Mouse (Mus musculus): ENCODE results near the gene Grik3.

The Grik3 gene

DNA sequence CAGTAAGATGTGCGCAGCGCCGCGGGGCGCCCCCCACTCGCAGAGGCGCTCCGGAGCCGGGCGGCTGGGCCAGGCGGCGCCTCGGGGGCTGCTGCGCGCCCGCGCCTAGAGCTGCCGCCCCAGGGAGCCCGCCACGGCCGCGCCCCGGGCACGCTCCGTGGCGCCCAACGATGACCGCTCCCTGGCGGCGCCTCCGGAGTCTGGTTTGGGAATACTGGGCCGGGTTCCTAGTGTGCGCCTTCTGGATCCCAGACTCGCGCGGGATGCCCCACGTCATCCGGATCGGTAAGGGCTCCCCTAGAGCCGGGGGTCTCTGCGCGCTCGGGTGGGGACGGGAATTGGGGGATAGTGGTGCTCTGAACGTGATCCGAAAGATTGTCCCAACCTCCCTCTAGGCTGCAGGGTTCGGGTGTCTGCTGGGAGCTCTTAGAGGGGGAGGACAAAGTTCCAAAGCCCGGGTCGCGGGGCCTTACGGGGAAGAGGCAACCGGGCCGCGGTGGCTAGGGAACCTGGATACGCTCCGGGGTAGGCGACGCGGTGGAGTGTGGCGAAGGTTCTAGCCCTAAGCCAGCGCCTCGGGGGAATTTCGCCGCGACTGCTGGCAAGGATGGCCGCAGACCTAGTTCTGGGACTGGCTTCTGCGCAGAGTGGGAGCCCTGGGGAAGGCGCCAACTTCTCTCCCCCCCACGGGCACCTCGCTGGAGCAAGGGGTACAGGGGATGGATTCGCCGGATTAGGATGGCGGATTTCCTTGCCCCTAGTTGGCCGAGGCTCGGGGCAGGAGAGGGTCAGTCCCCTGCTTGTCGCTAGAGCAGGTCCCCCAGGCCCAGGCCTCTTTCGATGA is at the start of gene Grik3:
Gene Grik3 (plus strand): TSS at position 40 of the 844 bp plus-strand sequence.
- DNase-seq (ENCODE audit: low spot score in 2 of 2), result no peak

DNA sequence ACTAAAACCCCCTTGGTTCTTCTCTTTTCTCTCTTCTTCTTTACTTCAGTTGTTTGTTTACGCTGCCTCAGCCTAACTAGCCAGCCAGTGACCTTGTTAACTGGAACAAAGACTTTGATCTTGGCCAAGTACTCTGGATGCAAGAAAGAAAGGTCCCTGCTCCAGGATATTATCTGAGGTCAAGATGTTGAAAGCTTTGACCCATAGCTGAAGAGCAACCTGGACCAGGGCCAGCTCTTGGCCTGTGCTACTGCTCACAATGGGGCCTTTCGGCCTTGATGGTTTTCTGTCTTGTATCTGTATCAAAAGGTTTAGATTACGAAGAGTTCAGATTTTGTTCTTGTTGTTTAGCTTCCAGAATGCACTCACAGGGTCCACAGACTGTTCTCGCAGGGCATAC is 48.7 kb upstream of the Grik3 start:
- no peak for DNase-seq (ENCODE audit: low spot score in 2 of 2)

DNA sequence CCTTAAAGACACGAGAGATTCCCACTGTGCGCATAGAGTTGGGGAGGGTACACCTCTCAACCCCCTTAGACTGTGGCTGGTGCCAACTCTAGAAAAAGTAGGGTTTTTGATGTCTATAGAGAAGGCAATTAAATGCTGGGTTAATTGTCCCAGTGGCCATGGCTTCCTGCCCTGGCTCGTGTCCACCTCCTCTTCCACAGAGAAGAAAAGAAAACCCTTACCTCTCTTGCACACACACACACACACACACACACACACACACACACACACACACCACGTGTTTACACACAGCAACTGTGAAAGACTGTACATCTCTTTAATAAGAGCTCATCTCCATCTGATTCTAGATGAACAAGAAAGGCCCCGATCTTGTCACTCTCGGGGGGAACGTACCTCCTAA is 46.1 kb upstream of the Grik3 start:
- no peak for DNase-seq (ENCODE audit: low spot score in 2 of 2)

GRCm38 (mm10) chr4:125450602-125451321 is 39.7 kb upstream of the Grik3 start:
- no peak for DNase-seq (ENCODE audit: low spot score in 2 of 2)

DNA sequence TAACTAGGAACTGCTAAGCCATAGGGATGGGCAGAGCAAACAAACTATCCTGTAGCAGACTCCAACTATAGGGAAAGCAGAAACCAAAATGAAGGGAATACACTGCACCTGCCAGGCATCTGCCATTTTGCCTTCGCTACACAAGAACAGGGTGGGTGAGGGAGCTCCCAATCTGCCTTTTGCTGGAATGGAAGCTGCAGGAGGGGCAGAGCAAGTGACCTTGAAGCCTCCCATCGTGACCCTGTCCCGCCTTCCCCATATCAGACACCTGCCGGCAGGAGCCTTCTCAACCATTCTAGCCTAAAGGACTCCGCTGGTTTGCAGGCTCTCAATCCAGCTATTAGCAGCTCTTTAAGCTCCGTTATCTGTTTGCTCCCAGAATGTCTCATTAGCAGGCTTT is 38.7 kb upstream of the Grik3 start:
- no peak for DNase-seq (ENCODE audit: low spot score in 2 of 2)

DNA sequence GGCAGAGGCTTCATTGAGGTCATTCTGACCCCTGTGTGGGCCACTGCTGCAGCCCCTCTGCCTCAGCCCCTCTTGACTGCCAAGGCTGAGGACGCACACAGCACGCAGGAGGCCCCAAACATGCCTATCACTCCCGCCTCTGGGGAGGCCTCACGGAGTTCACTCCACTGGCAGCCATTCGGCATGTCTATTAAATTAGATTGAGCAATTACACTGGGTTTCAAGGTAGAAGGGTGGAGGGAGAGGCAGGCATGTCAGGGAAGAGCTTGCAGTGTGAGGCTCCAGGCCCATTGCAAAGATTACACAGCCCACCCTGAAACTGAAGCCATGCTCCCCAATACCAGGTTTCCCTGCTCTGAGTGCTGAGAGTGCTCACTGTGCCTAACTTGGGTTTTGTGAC is 34.0 kb upstream of the Grik3 start:
- DNase-seq (ENCODE audit: low spot score in 2 of 2), result no peak

DNA sequence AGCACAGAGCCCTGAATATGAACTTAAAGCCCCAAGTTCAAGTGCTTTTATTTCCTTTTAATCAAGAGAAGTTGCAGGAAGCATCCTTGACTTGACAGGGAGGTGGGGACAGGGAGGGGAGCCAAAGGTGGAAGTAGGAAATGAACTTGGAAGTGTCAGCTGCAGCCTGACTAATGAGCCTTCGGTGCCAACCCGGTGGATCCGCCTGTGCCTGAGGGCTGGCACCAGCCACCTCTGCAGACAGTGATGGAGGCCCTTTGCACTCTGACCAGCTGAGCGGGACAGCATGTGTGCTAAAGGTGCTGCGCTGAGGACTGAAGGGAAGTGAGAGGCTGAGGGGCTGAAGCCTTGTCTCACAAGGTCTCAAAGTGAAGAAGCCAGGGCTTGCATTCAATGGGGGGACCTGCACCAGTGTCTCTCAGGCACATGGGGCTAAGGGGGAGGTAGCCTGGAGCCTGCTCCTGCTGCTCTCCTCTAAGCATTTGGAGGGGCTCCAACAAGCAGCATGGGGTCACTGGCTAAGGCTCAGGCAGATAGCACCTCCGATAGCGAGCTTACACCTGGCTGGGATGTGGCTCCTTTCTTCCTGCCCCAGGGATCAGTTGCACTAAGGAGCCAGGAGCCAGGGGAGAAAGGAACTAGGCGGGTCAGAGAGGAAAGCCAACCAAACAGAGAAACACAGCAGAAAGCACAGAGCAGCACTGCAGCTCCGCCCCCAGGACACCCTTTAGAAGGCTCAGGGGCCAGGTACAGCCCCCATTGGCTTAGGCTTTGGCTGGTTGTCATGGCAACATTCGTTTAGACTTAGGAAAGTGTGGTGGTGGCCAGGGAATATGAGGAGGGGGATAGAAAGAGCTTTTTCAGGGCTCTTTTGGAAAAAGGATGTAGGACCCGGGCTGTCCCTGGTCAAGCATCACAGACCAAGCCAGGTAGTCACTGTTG is 33.1 kb upstream of the Grik3 start:
- no peak for DNase-seq (ENCODE audit: low spot score in 2 of 2)

GRCm38 (mm10) chr4:125459791-125460190 is 30.7 kb upstream of the Grik3 start:
- DNase-seq (ENCODE audit: low spot score in 2 of 2), result no peak

DNA sequence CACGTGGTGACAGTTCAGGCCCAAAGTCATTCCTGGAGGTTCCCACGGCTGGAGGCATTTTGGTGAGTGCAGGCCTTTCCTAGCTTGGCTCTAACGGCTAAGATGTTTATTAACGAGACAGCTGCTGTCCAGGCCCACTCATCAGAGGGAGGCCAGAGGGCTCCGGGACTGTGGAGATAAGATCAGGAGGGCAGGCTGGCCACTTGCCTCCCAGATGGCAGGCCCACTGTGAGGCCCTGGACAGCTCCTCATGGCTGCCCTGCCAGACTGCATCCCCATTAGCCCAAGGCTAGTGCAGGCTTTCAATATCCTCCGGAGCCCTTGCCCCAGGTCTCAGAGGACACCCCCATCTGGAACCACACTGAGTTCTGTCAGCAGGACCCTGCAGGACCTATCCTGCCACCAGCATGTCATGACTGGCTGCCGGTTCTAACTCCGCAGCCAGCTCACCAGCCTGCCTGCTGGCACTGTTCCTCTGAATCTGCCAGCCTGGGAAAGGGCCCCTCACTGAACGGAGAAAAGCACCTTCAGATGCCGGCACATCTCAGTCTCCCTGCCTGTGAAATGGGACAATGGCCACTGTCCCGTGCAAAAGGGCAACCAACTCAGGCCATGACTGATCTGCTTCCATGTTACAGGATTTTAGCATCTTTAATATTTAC is 20.7 kb upstream of the Grik3 start:
- DNase-seq (ENCODE audit: low spot score in 2 of 2), result no peak

GRCm38 (mm10) chr4:125474903-125475302 is 15.6 kb upstream of the Grik3 start:
- no peak for DNase-seq (ENCODE audit: low spot score in 2 of 2)

DNA sequence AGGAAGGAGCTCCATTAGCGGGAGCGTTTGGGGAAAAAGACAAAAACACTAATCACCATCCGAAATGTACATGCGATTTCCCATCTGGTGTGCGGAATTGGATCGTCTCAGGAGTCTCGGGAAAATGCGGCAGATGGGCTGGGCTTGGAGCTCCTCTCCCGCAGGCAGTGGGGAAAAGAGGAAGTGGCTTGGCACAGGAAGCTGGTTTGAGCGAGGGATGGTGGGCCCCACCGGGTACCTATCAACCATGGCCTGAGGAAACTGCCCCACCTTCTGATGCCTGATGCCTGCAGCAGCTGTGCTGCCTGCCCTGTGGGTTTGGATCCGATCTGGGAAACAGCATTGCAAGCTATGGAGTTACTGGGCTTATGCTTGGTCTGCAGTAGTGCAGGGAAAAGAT is 12.4 kb upstream of the Grik3 start:
- no peak for DNase-seq (ENCODE audit: low spot score in 2 of 2)

DNA sequence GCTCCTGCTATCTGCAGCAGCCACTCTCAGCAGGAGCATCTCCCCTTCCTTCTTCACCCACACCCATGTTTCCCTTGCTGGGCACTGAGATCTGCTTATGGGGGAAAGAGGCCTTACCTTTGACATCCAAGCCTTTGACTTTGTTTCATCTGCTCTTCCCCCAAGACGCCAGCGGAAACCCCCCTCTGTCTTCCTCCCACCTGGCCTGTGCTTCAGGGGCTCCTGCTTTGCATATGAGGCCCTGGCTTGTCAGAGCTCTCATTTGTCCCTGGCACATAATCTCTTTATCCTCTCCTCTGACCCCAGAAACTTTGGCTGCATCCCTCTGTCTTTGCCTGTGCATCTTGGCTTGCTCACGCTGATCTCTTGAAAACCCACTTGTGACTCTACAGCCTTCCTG is 9.2 kb upstream of the Grik3 start:
- DNase-seq (ENCODE audit: low spot score in 2 of 2), result no peak

DNA sequence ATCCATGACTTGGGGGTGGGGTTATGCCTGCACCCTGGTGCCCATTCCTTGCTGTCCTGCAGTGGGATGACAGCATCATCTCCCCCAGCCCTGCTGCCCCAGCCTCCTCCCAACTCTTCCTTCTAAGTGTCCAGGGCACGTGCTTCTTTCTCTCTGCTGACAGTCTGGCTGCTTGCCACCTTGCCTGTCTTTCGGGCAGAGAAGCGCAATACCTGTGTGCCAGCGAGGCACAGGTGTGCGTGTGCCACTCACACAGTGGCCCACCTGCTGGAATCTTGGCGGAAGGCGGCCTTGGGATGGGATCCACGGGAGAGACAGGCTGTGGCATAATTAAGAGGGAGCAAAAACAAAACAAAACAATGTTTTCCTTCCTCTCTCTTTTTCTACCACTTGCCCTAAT is 6.4 kb upstream of the Grik3 start:
- no peak for DNase-seq (ENCODE audit: low spot score in 2 of 2)

GRCm38 (mm10) chr4:125485416-125486239 is 4.9 kb upstream of the Grik3 start:
- no peak for DNase-seq (ENCODE audit: low spot score in 2 of 2)

GRCm38 (mm10) chr4:125486616-125487015 is 3.9 kb upstream of the Grik3 start:
- DNase-seq (ENCODE audit: low spot score in 2 of 2), result no peak

GRCm38 (mm10) chr4:125487031-125487430 is 3.5 kb upstream of the Grik3 start:
- DNase-seq (ENCODE audit: low spot score in 2 of 2), result no peak

- no peak for DNase-seq (ENCODE audit: low spot score in 2 of 2)
Observed at GRCm38 (mm10) chr4:125488796-125489637, 1.5 kb upstream of the Grik3 start.

DNA sequence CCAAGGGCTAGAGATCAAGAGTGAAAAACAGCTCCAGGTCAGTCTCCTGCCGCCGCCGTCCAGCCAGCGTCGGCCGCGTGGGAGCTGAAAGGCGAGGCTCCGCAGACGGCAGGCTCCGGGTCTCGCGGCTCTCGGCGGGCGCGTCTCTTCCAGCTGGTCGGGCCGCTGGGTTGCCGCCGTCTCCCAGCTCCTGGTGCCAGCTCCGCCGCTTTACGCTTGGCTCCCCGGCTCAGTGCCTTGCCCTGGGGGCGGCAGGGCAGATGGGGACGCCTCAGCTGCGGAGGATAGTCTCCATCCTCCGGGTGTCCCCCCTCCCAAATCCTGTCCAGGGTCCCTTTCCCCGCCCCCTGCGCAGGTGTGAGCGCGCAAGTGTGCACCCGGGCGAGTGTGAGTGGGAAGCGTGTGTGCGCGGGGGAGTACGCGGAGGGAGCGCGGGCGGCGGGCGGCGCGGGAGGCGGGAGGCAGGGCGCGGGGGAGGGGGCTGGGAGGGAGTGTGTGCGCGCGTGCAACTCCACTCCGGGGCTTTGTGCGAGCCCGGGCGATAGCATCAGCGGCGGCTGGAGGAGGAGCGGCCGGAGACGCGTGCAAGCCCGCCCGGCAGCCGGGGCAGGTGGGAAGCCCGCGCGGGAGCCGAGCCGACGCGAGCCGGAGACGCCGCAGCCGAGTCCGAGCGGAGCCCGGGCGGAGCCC is 454 bp upstream of the Grik3 start:
- no peak for DNase-seq (ENCODE audit: low spot score in 2 of 2)

GRCm38 (mm10) chr4:125491505-125492121 is 1.1 kb downstream of the Grik3 start:
- no peak for DNase-seq (ENCODE audit: low spot score in 2 of 2)

Data from spleen, postnatal 36 days (tissue).